8 mouse cellular contexts compared by ENCODE assay signal in genomic region chr14:19738094-19738843, GRCm38 (mm10). TPM values are rescaled to one million over a fixed set of nuclear protein-coding genes. Genes with fewer than 3 reads are reported as not detected.
DNase-seq lines count a peak whose midpoint lies in the region; ATAC-seq and TF ChIP-seq lines count a peak whose summit lies in the region.

No protein-coding gene starts in this region.

- H3K9me3 ChIP-seq in hindbrain, postnatal 0 days (ENCODE audit: low read length): no peaks in the 10 kb centered on the region

- CTCF ChIA-PET in Patski (lab: Charles Lee): interaction anchor here (0.8 to 2.4 kb wide), 6 partner anchors 15 to 81 kb away, joined by 3 to 8 read pairs (median 3); no protein-coding TSS in a partner anchor

- H3K4me2 ChIP-seq in hindbrain, postnatal 0 days (ENCODE audit: low read depth, low read length): no peak overlapping the region

- H3K4me3 ChIP-seq in hindbrain, postnatal 0 days (ENCODE audit: low read length): no peak overlapping the region

- TF ChIP-seq CTCF in Patski (IDR thresholded peaks at IDR 0.05): no peak
- no peak for TF ChIP-seq CTCF in hindbrain, postnatal 0 days (IDR thresholded peaks at IDR 0.05; ENCODE audit: low read depth)

- no peaks in the 10 kb centered on the region for H3K27me3 ChIP-seq in Patski
- H3K27me3 ChIP-seq in hindbrain, postnatal 0 days (ENCODE audit: insufficient read depth, low read length): no peaks in the 10 kb centered on the region

- peak; percentile 61 for ATAC-seq in Patski
- ATAC-seq in hindbrain, postnatal 0 days: no peak

- POLR2A ChIA-PET in Patski (lab: Charles Lee): interaction anchor here (0.5 to 1.2 kb wide), 4 partner anchors 18 to 123 kb away, joined by 3 to 4 read pairs (median 4); no protein-coding TSS in a partner anchor

- H3K4me1 ChIP-seq in hindbrain, postnatal 0 days (ENCODE audit: insufficient read depth, low read length): no peaks in the 10 kb centered on the region

- DNase-seq in gastrocnemius, postnatal 25 days: peak; percentile 36
- DNase-seq in gastrocnemius, postnatal 10 days: no peak
- peak; percentile 68 for DNase-seq in Patski (ENCODE audit: low read depth, low spot score)
- peak; percentile 10 for DNase-seq in hindbrain, postnatal 0 days (ENCODE audit: low spot score)
- peak; percentile 34 for DNase-seq in lung, postnatal 25 days (ENCODE audit: low spot score)
- DNase-seq in cerebellum, adult 9-10 months: no peak
- DNase-seq in layer of hippocampus, adult 11-12 months (ENCODE audit: low spot score): no peak
- no peak for DNase-seq in adrenal gland, postnatal 25 days

- in situ Hi-C loops in Patski (cut with MboI; ENCODE audit: low pct_unique_long_range_greater_than_20kb): no loop called here

- no peaks in the 10 kb centered on the region for H3K36me3 ChIP-seq in hindbrain, postnatal 0 days (ENCODE audit: insufficient read depth, low read length)

- whole genome bisulfite sequencing in hindbrain, postnatal 0 days: 27% methylated on average over 5 of the region's 5 CpGs

- H3K9ac ChIP-seq in hindbrain, postnatal 0 days (replicated peaks; ENCODE audit: low read length): no peak overlapping the region

- peak overlapping the region; percentile 20; the same call in 1 of the 2 replicates for H3K27ac ChIP-seq in hindbrain, postnatal 0 days

RNA-seq across cellular contexts. Expression of gene Nid2, which starts 12.8 kb away (rescaled TPM):
- 10 to 100 TPM; 13.5 to 14.9 TPM for total RNA-seq in gastrocnemius, postnatal 25 days (2021)
- total RNA-seq in gastrocnemius, postnatal 10 days (2021): 10 to 100 TPM; 90.7 to 94.0 TPM
- 1.9 TPM for polyA plus RNA-seq in Patski (2021)
- total RNA-seq in hindbrain, postnatal 0 days (2014; rRNA removed): 40.6 and 52.8 TPM in 2 replicates
- polyA plus RNA-seq in hindbrain, postnatal 0 days (2015; fragmentation: Nextera tagmentation; extraction: Ambion mirVana): 22.5 and 25.5 TPM in 2 replicates
- total RNA-seq in adrenal gland, postnatal 25 days (2021): 23.5 and 27.4 TPM in 2 replicates

Comparison
In these comparisons a context has a peak if more than half of its experiments do, and no peak if none do; other contexts are left out.
1. DNase-seq: peak in gastrocnemius, postnatal 25 days (single experiment), Patski (single experiment), hindbrain, postnatal 0 days (single experiment) and lung, postnatal 25 days (single experiment); none in gastrocnemius, postnatal 10 days (single experiment), cerebellum, adult 9-10 months (single experiment), layer of hippocampus, adult 11-12 months (single experiment) and adrenal gland, postnatal 25 days (single experiment).